Mouse (Mus musculus): Measurements from ENCODE around the gene Cdk5rap3.

DNA sequence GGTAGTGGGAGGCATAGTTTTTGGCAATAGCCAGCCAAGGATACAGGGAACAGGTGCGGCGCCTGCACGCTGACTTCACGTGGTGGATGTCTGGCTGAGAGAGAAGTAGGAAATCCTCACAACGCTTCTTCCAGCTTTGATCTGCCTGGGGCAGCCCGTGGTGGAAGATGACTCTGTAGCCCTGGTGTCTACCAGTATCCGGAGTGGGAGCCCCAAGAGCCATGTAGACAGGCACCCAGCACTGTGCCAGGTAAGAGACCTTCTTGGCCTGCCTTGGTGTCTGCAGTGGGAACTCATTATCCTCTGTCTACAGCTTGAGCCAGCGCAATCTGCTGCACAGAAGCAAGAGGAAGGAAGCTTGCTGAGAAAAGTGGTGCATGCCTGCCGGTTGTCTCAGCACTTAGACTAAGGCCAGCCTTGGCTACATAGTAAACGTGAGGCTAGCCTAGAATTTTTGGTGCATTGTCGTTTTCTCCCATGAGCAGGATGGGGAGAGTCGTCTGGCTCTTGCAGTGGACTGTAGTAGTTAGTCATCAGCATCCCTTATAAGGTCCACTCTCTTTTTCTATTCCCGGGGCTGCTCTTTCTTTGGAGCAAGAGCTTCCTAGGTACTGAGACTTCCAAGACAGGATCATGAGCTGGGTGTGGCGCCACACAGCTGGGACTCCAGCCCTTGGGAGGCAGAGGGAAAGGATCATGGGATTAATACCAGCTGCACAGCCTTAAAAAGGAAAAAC, 28.7 kb upstream of the Cdk5rap3 start:
- TF ChIP-seq CTCF (IDR thresholded peaks at IDR 0.05; ENCODE audit: low read depth), result no peak
- no peak for TF ChIP-seq EP300 (IDR thresholded peaks at IDR 0.05; ENCODE audit: low read depth)
